Mouse (Mus musculus) brown adipose tissue, adult 24 weeks (tissue): Measurements from ENCODE around the gene Cdkl5. TPM values are rescaled to one million over a fixed set of nuclear protein-coding genes. Genes with fewer than 3 reads are reported as not detected.

ENCODE experiments used
- polyA plus RNA-seq: library from polyadenylated mRNA; stranded (reverse); fragments of >200 nt; gene quantifications from 2 replicates; pipeline ENCODE4 v1.2.4, GENCODE M21; 2012; ENCODE audit not compliant: missing spikeins, insufficient read depth, insufficient read length

Cdkl5 gene
- polyA plus RNA-seq, 1 experiment: 1.3 TPM

Other genes with a start within 250 kb of the Cdkl5 start
- not detected in 2 replicates for gene Rs1, start 226.7 kb downstream of the Cdkl5 start, polyA plus RNA-seq
- not detected in 2 replicates for gene Gja6, start 87.7 kb downstream of the Cdkl5 start, polyA plus RNA-seq
- not detected in 2 replicates for gene Scml2, start 122.5 kb upstream of the Cdkl5 start, polyA plus RNA-seq